Mouse (Mus musculus): ENCODE measurements at regions not wholly inside any gene's neighbourhood (a gene's known extent, or its start where the extent isn't known, plus 50 kb on each side); places are given as distances from the start of the nearest gene placed in this dataset.

- DNase-seq (ENCODE audit: low spot score): no peak
Observed at GRCm38 (mm10) chr8:10869866-10870265, 138.4 kb downstream of the Irs2 start.

DNA sequence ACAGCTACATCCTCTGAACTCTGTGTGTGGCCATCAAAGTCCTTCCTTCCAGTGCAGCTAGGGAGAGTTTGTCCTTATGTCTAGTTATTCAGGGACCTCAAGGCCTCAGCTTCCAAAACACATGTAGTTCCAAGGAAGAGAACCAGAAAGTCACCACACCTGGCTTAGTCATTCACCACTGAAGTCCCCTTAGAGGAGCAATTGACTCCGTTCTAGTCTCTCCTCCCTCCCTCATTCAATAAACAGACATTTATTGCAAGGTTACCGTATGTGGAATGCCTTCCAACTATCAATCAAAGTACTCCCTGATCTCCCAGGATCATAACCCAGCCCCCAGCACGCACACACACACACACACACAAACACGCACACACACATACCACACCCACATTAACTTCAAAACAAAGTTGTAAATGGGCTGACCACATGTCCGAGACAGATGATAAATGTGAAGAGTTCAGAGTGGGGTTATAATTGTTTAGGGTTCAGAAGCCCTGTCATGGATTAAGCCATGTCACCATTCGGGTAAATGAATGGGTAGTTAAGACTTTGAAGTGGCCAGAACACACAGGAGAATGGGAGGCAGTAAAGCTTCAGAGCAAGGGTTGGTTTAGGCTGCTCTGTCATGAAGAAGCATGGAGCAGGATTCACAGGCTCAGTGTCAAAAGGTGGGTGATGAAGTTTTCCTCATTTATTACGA lies 141.4 kb downstream of the Irs2 start:
- no peak for DNase-seq (ENCODE audit: low spot score)

DNA sequence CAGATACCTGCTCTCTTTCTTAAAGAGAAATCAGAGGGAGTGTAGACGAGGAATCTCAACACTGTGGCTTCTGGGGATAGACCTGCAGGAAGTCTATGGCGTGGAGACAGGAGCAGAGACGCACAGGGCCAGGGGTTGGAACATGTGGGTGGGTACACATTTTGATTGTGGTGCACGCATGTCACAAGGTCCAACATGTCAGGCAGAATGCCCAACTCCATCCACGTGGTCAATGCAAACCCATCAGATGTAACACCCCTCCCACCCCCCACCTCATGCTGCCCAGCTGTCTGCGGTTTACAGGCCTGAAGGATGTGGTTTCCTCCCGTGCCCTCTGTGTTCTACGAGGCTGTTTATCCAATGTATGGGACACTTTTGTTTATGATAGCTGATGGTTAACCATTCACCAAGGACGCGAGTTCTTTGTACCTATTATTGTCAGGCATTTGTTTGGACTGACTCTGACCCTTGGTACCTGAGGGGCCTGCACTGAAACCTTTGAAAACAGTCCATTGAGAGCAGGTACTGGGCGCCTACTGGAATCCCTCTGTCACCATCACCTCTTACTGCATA lies 142.2 kb downstream of the Irs2 start:
- DNase-seq (ENCODE audit: low spot score): no peak

GRCm38 (mm10) chr8:10865415-10865821 lies 142.8 kb downstream of the Irs2 start:
- no peak for DNase-seq (ENCODE audit: low spot score)

DNA sequence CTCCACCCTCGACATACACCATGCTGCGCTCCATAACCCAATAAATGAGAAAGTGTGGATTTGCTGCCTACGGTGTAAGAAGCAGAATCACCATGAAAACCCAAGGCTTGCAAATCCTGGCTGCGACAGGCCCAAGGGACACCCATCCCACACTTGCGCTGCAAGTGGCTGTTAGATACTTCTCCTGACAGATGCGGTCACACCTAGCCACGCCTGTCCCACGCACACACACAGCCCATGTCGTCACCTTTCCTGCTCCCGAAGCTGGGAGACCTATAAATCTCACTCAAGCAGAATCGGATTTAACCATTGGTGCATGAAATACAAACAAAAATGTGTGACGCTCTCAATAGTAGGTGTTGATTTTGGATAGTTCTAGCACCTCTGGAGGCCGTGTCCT lies 145.8 kb downstream of the Irs2 start:
- no peak for DNase-seq (ENCODE audit: low spot score)

DNA sequence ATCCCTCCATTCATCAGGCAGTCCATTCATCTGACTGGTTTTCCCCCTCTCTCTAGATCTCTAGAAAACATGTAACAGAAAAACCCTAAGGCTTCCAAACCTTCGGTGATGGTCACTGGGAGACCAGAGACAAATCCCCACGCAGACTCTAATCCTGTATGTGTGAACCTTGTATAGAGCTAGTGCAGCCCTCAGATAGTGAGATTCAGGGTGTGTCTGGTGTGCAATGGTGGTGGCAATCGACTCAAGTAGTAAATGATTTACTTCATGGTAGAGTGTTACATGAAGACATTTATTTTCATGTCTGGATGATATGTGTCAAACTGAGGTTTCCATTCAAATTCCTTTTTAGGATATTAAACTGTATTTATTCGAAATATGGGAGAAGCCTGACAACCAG lies 147.4 kb downstream of the Irs2 start:
- no peak for DNase-seq (ENCODE audit: low spot score)

DNA sequence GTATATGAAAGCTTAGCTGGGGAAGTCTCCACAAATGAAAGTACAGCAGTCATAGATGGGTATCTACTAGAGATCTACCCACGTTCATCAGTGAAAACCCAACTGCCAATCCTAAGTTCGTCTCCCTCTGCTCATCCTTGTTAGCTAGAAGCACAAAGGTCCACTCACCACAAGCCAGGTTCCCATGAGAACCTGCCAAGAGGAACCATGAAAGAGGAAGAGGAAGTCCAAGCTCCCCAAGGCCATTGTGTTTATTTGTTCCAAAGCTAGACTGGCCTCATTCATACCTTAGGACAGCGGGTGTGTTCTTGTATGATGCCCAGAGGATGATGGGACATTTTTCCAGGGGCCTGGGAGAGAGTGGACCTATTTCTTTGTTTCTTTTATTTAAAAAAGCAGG lies 150.4 kb downstream of the Irs2 start:
- no peak for DNase-seq (ENCODE audit: low spot score)

- no peak for DNase-seq (ENCODE audit: low spot score)
Observed at GRCm38 (mm10) chr8:10856996-10857720, 151.1 kb downstream of the Irs2 start.

DNA sequence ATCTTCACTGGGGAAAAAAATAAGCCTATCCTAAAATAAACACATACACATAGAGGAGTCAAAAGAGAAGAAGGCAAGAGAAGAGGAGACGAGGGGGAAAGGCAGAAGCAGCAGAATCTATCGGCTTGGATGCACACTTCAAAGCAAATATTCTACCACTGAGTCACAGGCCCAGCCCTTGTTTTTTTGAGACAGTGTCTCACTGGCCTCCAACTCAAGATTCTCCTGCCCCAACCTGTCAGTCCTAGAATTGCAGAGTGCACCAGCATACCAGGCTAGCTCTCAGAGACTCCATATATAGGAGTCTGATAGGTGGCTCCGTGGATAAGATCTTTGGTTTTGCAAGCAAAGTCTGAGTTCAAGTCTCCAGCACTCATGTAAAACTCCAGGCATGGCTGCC lies 152.6 kb downstream of the Irs2 start:
- DNase-seq (ENCODE audit: low spot score): no peak

DNA sequence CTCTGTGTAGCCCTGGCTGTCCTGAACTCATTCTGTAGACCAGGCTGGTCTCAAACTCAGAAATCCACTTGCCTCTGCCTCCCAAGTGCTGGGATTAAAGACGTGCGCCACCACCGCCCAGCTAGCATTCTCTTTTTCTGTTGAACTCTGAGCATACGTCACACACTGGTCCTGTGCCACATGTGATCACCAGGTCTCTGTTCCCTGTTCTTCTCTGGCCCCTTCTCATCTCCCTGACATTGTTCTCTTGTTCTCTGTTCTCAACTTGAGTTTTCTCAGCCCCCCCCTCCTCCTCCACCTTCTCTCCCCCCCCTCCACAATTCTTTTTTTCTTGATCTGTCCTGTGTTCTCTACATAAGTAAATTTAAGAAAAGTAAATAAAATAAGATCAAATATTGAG lies 153.1 kb downstream of the Irs2 start:
- no peak for DNase-seq (ENCODE audit: low spot score)

GRCm38 (mm10) chr8:10854600-10854999 lies 153.7 kb downstream of the Irs2 start:
- no peak for DNase-seq (ENCODE audit: low spot score)

DNA sequence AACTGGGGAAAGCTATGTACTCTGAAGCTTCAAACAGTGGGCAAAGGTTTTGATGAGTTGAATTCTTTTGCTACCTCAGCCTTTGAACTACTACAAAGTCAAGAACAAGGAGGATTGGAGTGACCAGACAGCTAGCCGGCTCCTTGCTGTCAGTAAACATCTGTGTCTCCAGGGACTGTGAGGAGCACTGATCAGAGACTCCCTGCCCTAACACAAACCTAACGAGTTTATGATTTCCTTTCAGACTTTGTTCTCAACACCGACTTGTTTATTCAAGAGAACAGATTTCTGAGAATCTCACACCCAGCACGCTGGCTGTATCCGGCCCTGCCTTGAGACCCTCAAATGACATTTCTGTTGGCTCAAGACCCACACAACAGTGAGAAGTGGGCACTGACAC lies 154.4 kb downstream of the Irs2 start:
- no peak for DNase-seq (ENCODE audit: low spot score)

DNA sequence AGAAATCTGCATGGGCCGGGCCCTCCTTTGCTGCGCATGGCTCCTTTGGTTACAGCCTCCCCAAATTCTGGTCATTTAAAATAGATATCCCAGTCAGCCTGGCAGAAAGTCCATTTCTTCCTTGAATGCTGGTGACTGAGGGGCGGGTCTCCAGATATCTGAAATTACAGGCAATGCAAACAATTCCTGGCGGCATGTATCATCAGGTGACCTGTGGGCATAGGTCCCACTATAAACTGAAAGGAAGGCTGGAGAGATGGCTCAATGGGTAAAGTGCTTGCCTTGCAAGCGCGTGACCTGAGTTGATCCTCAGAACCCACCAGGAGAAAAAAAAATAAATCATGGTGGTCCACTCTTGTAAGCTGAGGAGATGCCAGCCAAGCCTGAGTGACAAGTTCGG lies 158.3 kb downstream of the Irs2 start:
- no peak for DNase-seq (ENCODE audit: low spot score)

DNA sequence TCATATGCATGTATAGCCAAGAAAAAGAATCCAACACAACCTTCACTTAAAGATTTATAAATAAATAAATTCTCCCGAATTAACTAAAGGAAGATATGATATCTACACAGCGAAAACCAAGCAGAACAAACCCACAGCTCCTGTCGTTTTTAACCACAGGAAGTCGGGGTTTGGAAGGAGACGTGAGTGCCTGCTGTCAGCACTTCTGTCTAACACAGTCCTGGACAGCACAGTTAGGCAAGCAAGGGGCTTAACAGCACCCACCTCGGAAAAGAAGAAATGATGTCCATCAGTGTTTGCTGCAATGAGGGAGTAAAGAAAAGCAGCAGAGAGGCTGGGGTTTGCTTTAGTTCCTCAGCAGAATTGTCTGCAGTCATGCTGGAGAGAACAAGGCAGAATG lies 162.7 kb downstream of the Irs2 start:
- no peak for DNase-seq (ENCODE audit: low spot score)

DNA sequence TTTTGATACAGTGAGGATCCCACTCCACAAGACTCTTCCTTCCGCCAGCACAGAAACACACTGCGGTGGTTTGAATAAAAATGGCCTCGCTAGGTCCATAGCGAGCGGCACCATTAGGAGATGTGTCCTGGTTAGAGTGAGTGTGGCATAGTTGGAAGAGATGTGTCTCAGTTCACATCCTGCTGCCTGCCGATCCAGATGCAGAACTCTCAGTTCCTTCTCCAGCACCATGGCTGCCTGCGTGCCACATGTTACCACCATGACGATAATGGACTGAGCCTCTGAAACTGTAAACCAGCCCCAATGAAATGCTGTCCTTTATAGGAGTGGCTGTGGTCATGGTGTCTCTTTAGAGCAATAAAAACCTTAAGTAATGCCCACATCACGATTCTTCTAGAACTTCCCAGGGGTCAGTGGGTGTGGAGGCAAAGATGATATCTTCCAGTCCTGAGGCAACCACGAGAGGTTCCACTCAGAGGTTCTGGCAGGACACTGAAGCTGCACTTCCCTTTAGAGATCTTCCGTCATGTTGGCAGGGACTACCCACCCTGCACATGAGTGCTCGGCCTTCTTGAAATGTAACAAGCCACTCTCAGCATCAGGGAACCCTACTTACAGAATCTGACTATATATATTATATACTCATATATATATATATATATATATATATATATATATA lies 167.3 kb downstream of the Irs2 start:
- no peak for DNase-seq (ENCODE audit: low spot score)

DNA sequence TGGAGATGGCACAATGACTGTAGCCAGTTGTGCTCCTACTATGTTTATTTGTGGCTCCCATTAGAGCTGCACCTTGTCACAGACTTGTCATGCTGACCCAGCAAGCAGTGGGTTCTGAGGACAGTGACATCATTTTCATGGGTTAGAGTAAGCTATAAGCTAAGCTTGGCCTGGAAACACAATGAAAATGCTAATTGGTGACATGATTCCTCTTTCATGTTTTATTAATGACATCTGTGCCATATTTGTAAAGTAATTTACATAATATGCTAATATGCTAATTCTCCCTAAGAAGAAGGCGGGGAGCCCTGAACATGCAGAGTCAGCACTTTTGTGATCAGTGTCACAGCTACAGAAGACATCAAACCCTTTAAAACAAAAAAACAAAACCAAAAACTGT lies 168.2 kb downstream of the Irs2 start:
- DNase-seq (ENCODE audit: low spot score): no peak

GRCm38 (mm10) chr8:10835054-10835453 lies 173.2 kb downstream of the Irs2 start:
- DNase-seq (ENCODE audit: low spot score): no peak

DNA sequence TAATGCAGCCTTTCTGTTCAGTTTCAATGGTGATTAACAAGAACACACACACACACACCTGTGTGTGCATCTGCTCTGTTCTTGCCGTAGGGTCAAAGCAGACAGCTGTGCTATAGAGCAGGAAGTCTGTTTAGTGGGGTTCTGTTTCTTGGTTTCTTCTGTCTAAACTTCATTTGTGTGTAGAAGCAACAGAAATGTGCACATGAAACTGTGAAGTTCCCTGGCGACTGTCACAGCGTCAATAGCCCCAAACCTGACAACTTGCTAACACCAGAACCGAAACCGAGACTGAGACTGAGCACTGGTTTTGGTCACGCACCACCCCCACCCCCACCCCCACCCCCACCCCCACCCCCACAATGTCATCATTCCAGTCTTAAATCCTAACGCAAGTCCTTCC lies 176.4 kb downstream of the Irs2 start:
- no peak for DNase-seq (ENCODE audit: low spot score)

DNA sequence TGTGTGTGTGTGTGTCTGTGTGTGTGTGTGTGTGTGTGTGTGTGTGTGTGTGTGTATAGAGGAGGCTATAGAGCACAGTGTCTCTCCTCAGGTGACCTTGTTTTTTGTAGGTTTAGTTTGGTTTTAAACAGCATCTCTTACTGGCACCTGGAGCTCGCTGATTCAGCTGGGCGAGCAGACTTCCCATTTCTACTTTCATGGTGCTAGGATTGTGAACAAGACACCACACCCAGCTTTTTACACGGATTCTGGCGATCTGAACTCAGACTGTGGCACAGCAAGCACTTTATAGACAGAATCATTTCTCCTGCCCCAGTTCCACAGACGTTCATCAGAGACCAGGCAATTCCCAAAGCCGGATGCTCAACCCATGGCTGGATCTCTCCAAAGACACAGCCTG lies 177.0 kb downstream of the Irs2 start:
- no peak for DNase-seq (ENCODE audit: low spot score)

DNA sequence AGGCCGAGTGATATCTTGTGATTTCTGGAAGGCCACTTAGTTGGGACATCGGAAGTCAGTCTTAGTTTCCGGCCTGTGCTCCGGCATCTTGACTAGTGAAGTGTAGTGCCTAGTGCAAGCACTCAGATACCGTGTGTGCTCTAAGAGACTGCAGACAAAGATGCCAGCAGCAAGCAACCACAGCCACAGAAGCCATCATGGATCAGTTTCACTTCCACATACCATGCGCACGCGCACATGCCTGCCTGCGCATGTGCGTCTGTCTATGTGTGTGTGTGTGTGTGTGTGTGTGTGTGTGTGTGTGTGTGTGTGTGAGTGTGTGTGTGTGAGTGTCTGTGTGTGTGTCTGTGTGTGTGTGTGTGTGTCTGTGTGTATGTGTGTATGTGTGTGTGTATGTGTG lies 177.4 kb downstream of the Irs2 start:
- no peak for DNase-seq (ENCODE audit: low spot score)

DNA sequence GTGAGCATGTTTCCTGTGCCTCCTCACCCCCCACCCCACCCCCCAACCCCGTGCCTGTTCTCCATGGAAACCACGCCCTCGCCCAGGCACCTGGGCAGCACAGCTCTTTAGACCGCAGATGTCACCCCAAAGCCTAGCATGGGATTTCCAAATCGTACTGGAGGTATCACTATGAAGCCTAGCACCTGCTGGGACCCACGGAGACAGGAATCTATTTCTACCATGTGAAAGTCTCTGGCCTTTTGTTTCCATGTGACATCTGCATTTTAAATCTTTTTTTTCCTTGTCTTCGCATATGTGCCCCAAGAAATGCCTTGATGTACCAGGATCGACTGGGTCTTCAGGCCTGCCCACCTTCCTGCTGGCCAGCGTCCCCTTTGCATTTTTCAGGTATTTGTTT lies 179.7 kb downstream of the Irs2 start:
- no peak for DNase-seq (ENCODE audit: low spot score)

- no peak for DNase-seq (ENCODE audit: low spot score)
Observed at GRCm38 (mm10) chr8:10827560-10827959, 180.7 kb downstream of the Irs2 start.

DNA sequence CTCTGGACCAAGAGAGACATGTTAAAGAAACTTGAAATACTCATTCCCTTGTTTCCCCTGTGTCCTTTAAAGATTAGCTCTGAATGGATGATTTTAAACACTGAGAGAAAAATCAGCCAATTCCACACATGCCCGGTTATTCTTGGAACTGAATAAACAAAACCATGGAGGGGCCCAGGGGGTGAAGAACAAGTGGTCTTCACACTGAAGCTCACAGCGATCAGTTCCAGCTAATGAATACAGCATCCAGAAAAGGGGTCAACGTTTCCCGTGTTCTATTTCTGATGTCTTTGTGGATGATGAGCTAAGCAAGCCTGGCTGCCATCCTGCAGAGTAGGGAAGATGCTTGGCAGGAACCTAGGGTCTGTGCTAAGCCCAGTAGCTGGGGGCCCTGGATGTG lies 182.3 kb downstream of the Irs2 start:
- DNase-seq (ENCODE audit: low spot score): no peak

Data from testis, postnatal 14 days (tissue).